Mouse (Mus musculus) cortical plate, adult 2 months (tissue): ENCODE data around the gene Ak5.

ENCODE experiments used
- CTCF ChIP-seq: fragments of 200-500 bp; IDR thresholded peaks from 2 replicates; pipeline ENCODE4 v1.5.1; 2011; ENCODE audit warnings: mild to moderate bottlenecking, control low read depth, low read length; ENCODE audit not compliant: insufficient read depth; ENCODE audit errors: extremely low read depth
- POLR2A ChIP-seq: fragments of 200-500 bp; IDR thresholded peaks from 2 replicates; pipeline ENCODE4 v1.6.1; 2011; ENCODE audit warnings: mild to moderate bottlenecking, low read length, control low read depth; ENCODE audit not compliant: insufficient read depth; ENCODE audit errors: extremely low read depth

DNA sequence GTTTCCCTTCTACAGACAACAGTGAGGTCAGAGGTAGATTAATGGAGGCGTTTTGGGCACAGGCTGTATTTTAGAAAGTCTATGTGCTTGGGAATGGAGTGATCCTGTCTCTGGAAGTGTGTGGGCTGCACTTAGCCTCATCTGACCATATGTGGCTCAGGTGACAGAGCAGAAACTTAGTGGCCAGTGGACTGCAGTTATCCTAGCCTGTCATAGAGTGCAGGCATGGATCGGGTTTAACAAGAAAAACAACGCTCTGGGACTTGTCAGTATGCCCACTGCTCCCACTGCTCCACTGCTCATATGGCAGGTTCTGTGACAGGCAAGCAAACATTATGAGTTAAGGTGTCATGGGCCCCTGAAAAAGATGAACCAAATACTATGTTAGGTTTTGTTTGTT lies 148.1 kb downstream of the Ak5 start:
- TF ChIP-seq POLR2A (no peak), CTCF (no peak)
